Mouse (Mus musculus) Patski (cell line): Measurements from ENCODE around the gene Tet3. TPM values are rescaled to one million over a fixed set of nuclear protein-coding genes. Genes with fewer than 3 reads are reported as not detected.

Source experiments
- ATAC-seq: fragments of 100-300 bp; one replicate; pipeline ENCODE4 v1.8.0; 2021
- CTCF ChIA-PET: fragments of 350-600 bp; sonication (Branson Sonifier 250); formaldehyde crosslinking; loops from one replicate; lab custom pipeline; 2022; ENCODE audit warnings: inconsistent platforms; lab: Charles Lee
- POLR2A ChIA-PET: fragments of 350-600 bp; sonication (Branson Sonifier 250); formaldehyde crosslinking; loops from one replicate; lab custom pipeline; 2022; ENCODE audit warnings: antibody characterized with exemption, inconsistent platforms; lab: Charles Lee
- DNase-seq: peaks from one replicate; pipeline ENCODE4 v3.0.0-alpha.2; 2011; ENCODE audit warnings: low read depth, low spot score
- H3K27me3 ChIP-seq: fragments of 371-371 bp; one replicate; pipeline ENCODE4 v1.5.1; 2021
- CTCF ChIP-seq: fragments of 100-300 bp; IDR thresholded peaks from one replicate; pipeline ENCODE4 v1.5.1; 2021
- in situ Hi-C: fragments of 300-500 bp; cut with MboI; formaldehyde crosslinking; loops from 3 replicates; pipeline ENCODE4 v1.11.1; 2018; ENCODE audit warnings: low pct_unique_long_range_greater_than_20kb, mixed read lengths
- polyA plus RNA-seq: library from polyadenylated mRNA; unstranded; gene quantifications from one replicate; pipeline ENCODE4 v1.2.3, GENCODE M21; 2021

Tet3 gene
- polyA plus RNA-seq, 1 experiment from 2014 or later = 10.5 TPM

- H3K27me3 ChIP-seq = no peaks in the 10 kb centered on the region
- ChIA-PET CTCF (interaction anchor here (0.7 to 2.7 kb wide), 6 partner anchors 8 to 147 kb away, joined by 3 to 11 read pairs (median 3); no protein-coding TSS in a partner anchor), POLR2A (interaction anchor here (0.6 to 1.3 kb wide), 5 partner anchors 8 to 105 kb away, joined by 3 to 4 read pairs (median 3); no protein-coding TSS in a partner anchor)
- DNase-seq (peak; percentile 72), ATAC-seq (peak; percentile 44)
- TF ChIP-seq CTCF = no peak
- in situ Hi-C loops = no loop called here
Measured at GRCm38 (mm10) chr6:83496753-83497710, 38.1 kb upstream of the Tet3 start.

- POLR2A ChIA-PET = interaction anchor here (0.6 to 1.3 kb wide), 3 partner anchors 23 to 102 kb away, joined by 3 read pairs; no protein-coding TSS in a partner anchor
- ATAC-seq (peak; percentile 69), DNase-seq (peak; percentile 68)
- in situ Hi-C loops = no loop called here
- TF ChIP-seq CTCF = no peak
- CTCF ChIA-PET = interaction anchor here (0.7 to 2.7 kb wide), 6 partner anchors 9 to 38 kb away, joined by 3 to 11 read pairs (median 3); no protein-coding TSS in a partner anchor
- no peaks in the 10 kb centered on the region for H3K27me3 ChIP-seq
Measured at GRCm38 (mm10) chr6:83496009-83496752, 37.3 kb upstream of the Tet3 start.

GRCm38 (mm10) chr6:83490622-83491021 lies 31.7 kb upstream of the Tet3 start:
- ChIA-PET POLR2A (no interaction called here), CTCF (no interaction called here)
- no peak for TF ChIP-seq CTCF
- no peak for ATAC-seq
- in situ Hi-C loops = no loop called here
- no peaks in the 10 kb centered on the region for H3K27me3 ChIP-seq
- no peak for DNase-seq

GRCm38 (mm10) chr6:83488200-83488599 lies 29.3 kb upstream of the Tet3 start:
- ChIA-PET CTCF (interaction anchor here (1.4 kb wide), 1 partner anchor 25 kb away, joined by 3 read pairs; no protein-coding TSS in a partner anchor), POLR2A (interaction anchor here (1.2 kb wide), 1 partner anchor 22 kb away, joined by 3 read pairs; no protein-coding TSS in a partner anchor)
- ATAC-seq (no peak), DNase-seq (no peak)
- in situ Hi-C loops = no loop called here
- no peak for TF ChIP-seq CTCF
- no peaks in the 10 kb centered on the region for H3K27me3 ChIP-seq

GRCm38 (mm10) chr6:83487298-83487697 lies 28.4 kb upstream of the Tet3 start:
- DNase-seq (no peak), ATAC-seq (no peak)
- TF ChIP-seq CTCF = no peak
- POLR2A ChIA-PET = no interaction called here
- in situ Hi-C loops = no loop called here
- CTCF ChIA-PET = interaction anchor here (1.0 kb wide), 1 partner anchor 10 kb away, joined by 3 read pairs; no protein-coding TSS in a partner anchor
- H3K27me3 ChIP-seq = no peaks in the 10 kb centered on the region

- ChIA-PET POLR2A (no interaction called here), CTCF (no interaction called here)
- no peak for TF ChIP-seq CTCF
- DNase-seq (no peak), ATAC-seq (no peak)
- no peaks in the 10 kb centered on the region for H3K27me3 ChIP-seq
- in situ Hi-C loops = no loop called here
Measured at GRCm38 (mm10) chr6:83485854-83486253, 27.0 kb upstream of the Tet3 start.

- no peak for TF ChIP-seq CTCF
- in situ Hi-C loops = no loop called here
- no peaks in the 10 kb centered on the region for H3K27me3 ChIP-seq
- ChIA-PET CTCF (interaction anchor here (1.4 kb wide), 1 partner anchor 14 kb away, joined by 4 read pairs; no protein-coding TSS in a partner anchor), POLR2A (interaction anchor here (0.6 kb wide), 1 partner anchor 206 kb away, joined by 3 read pairs; no protein-coding TSS in a partner anchor)
- ATAC-seq (no peak), DNase-seq (no peak)
Measured at GRCm38 (mm10) chr6:83483776-83484175, 24.9 kb upstream of the Tet3 start.

- no peaks in the 10 kb centered on the region for H3K27me3 ChIP-seq
- POLR2A ChIA-PET = no interaction called here
- no peak for TF ChIP-seq CTCF
- DNase-seq (no peak), ATAC-seq (no peak)
- CTCF ChIA-PET = interaction anchor here (1.1 to 1.4 kb wide), 2 partner anchors 13 to 14 kb away, joined by 3 to 4 read pairs; no protein-coding TSS in a partner anchor
- in situ Hi-C loops = no loop called here
Measured at GRCm38 (mm10) chr6:83482418-83483085, 23.7 kb upstream of the Tet3 start.

GRCm38 (mm10) chr6:83480019-83480655 lies 21.3 kb upstream of the Tet3 start:
- no peak for ATAC-seq
- no peaks in the 10 kb centered on the region for H3K27me3 ChIP-seq
- no peak for DNase-seq
- in situ Hi-C loops = no loop called here
- POLR2A ChIA-PET = interaction anchor here (0.7 to 1.2 kb wide), 2 partner anchors 11 kb away, joined by 3 to 4 read pairs; no protein-coding TSS in a partner anchor
- CTCF ChIA-PET = interaction anchor here (1.0 to 1.7 kb wide), 2 partner anchors 10 to 12 kb away, joined by 3 to 6 read pairs; no protein-coding TSS in a partner anchor
- no peak for TF ChIP-seq CTCF
